Mouse (Mus musculus) brain, embryonic 14.5 days (tissue): Measurements from ENCODE around the gene Usp22.

Source experiments
- CTCF ChIP-seq: fragments of 200-500 bp; IDR thresholded peaks from 2 replicates; pipeline ENCODE4 v1.5.1; 2012; ENCODE audit warnings: inconsistent platforms, mild to moderate bottlenecking, moderate library complexity, borderline replicate concordance; ENCODE audit not compliant: insufficient read depth, insufficient read length; ENCODE audit errors: extremely low read depth
- POLR2A ChIP-seq: fragments of 200-500 bp; IDR thresholded peaks from 2 replicates; pipeline ENCODE4 v1.6.1; 2012; ENCODE audit warnings: mild to moderate bottlenecking, inconsistent platforms, borderline replicate concordance; ENCODE audit not compliant: poor library complexity, insufficient read depth, insufficient read length, severe bottlenecking; ENCODE audit errors: extremely low read depth

GRCm38 (mm10) chr11:61183820-61184219 lies 9.0 kb upstream of the Usp22 start:
- TF ChIP-seq CTCF (no peak), POLR2A (no peak)
